Mouse (Mus musculus) ZHBTc4 (cell line): Measurements from ENCODE around the gene C87436.
A peak's percentile ranks its signal among the peaks of the same experiment; 100 is the strongest.

Experiments
- DNase-seq: peaks from one replicate; pipeline ENCODE4 v3.0.0-alpha.2; 2011; ENCODE audit warnings: low read depth, low spot score

The C87436 gene

GRCm38 (mm10) chr6:86426358-86426757 lies 11.8 kb upstream of the C87436 start, which contains the start of gene Gm44790:
Gene Gm44790 (plus strand): TSS chr6:86426658.
- no peak for DNase-seq

- DNase-seq = no peak
These were observed 6.6 kb upstream of the C87436 start for GRCm38 (mm10) chr6:86431531-86431930.

- no peak for DNase-seq
These were observed 4.5 kb upstream of the C87436 start for GRCm38 (mm10) chr6:86433696-86434095.

GRCm38 (mm10) chr6:86437711-86438110 lies 463 bp upstream of the C87436 start:
- DNase-seq = peak; percentile 83

- DNase-seq = no peak
These were observed 934 bp downstream of the C87436 start for GRCm38 (mm10) chr6:86439119-86439496.

GRCm38 (mm10) chr6:86439531-86439930 lies 1.4 kb downstream of the C87436 start:
- DNase-seq = peak; percentile 17

GRCm38 (mm10) chr6:86441571-86441970 lies 3.4 kb downstream of the C87436 start:
- no peak for DNase-seq

- DNase-seq = no peak
These were observed 7.4 kb downstream of the C87436 start for GRCm38 (mm10) chr6:86445551-86445950.

GRCm38 (mm10) chr6:86446927-86447568 lies 8.9 kb downstream of the C87436 start:
- no peak for DNase-seq

- no peak for DNase-seq
These were observed 18.6 kb downstream of the C87436 start for GRCm38 (mm10) chr6:86456727-86457126.

GRCm38 (mm10) chr6:86463079-86463478 lies 24.9 kb downstream of the C87436 start:
- no peak for DNase-seq

- no peak for DNase-seq
These were observed 33.1 kb downstream of the C87436 start for GRCm38 (mm10) chr6:86471317-86471716.

GRCm38 (mm10) chr6:86471760-86472099 lies 33.6 kb downstream of the C87436 start:
- DNase-seq = no peak

GRCm38 (mm10) chr6:86472100-86472955 lies 34.2 kb downstream of the C87436 start:
- DNase-seq = peak; percentile 100

GRCm38 (mm10) chr6:86473077-86473476 lies 34.9 kb downstream of the C87436 start:
- DNase-seq = no peak

GRCm38 (mm10) chr6:86474072-86474471 lies 35.9 kb downstream of the C87436 start:
- no peak for DNase-seq

GRCm38 (mm10) chr6:86474646-86475181 lies 36.5 kb downstream of the C87436 start:
- DNase-seq = no peak

- no peak for DNase-seq
These were observed 37.4 kb downstream of the C87436 start for GRCm38 (mm10) chr6:86475462-86476167.

GRCm38 (mm10) chr6:86476931-86477330 lies 38.8 kb downstream of the C87436 start:
- no peak for DNase-seq

- no peak for DNase-seq
These were observed 41.1 kb downstream of the C87436 start for GRCm38 (mm10) chr6:86479311-86479710.

GRCm38 (mm10) chr6:86479816-86480188 lies 41.6 kb downstream of the C87436 start:
- DNase-seq = no peak

- no peak for DNase-seq
These were observed 42.1 kb downstream of the C87436 start for GRCm38 (mm10) chr6:86480189-86480831.
